Mouse (Mus musculus): ENCODE data around the gene Nps.
"Not testable (repeated sequence)": the region's sequence is repeated elsewhere in the genome, so short reads cannot be mapped to it uniquely, and the experiment has no call there.

Nps gene

GRCm38 (mm10) chr7:135258053-135258753 lies at the start of gene Nps:
Gene Nps, plus strand, starts transcription at chr7:135258703.
- H3K27me3 ChIP-seq (ENCODE audit: insufficient read depth, low read length); H3K9me3 ChIP-seq (ENCODE audit: low read length); H3K4me1 ChIP-seq (replicated peaks; ENCODE audit: low read depth, low read length); H3K4me3 ChIP-seq (replicated peaks; ENCODE audit: low read length); H3K36me3 ChIP-seq (ENCODE audit: insufficient read depth, low read length): not testable (repeated sequence)

- Histone ChIP-seq H3K4me3 (replicated peaks; ENCODE audit: low read length) (no peak overlapping the region), H3K36me3 (ENCODE audit: insufficient read depth, low read length) (no peaks in the 10 kb centered on the region), H3K27me3 (ENCODE audit: insufficient read depth, low read length) (peaks cover 8% of the 10 kb centered on the region; the same call in 1 of the 2 replicates), H3K4me1 (replicated peaks; ENCODE audit: low read depth, low read length) (no peaks in the 10 kb centered on the region), H3K9me3 (ENCODE audit: low read length) (no peaks in the 10 kb centered on the region)
- TF ChIP-seq POU5F1 (IDR thresholded peaks at IDR 0.05; ENCODE audit: borderline replicate concordance, low read length): no peak
- TF ChIP-seq NANOG (IDR thresholded peaks at IDR 0.05; ENCODE audit: borderline replicate concordance, low read length): no peak
- TF ChIP-seq CTCF (conservative IDR thresholded peaks at IDR 0.05; ENCODE audit: low read length): no peak
Measured at GRCm38 (mm10) chr7:135208947-135209567, 49.4 kb upstream of the Nps start.

GRCm38 (mm10) chr7:135210296-135210695 lies 48.2 kb upstream of the Nps start:
- Histone ChIP-seq H3K9me3 (ENCODE audit: low read length) (no peaks in the 10 kb centered on the region), H3K27me3 (ENCODE audit: insufficient read depth, low read length) (peaks cover 8% of the 10 kb centered on the region; the same call in 1 of the 2 replicates), H3K4me3 (replicated peaks; ENCODE audit: low read length) (no peak overlapping the region), H3K4me1 (replicated peaks; ENCODE audit: low read depth, low read length) (no peaks in the 10 kb centered on the region), H3K36me3 (ENCODE audit: insufficient read depth, low read length) (no peaks in the 10 kb centered on the region)
- TF ChIP-seq NANOG (IDR thresholded peaks at IDR 0.05; ENCODE audit: borderline replicate concordance, low read length) (no peak), POU5F1 (IDR thresholded peaks at IDR 0.05; ENCODE audit: borderline replicate concordance, low read length) (no peak), CTCF (conservative IDR thresholded peaks at IDR 0.05; ENCODE audit: low read length) (no peak)

GRCm38 (mm10) chr7:135210831-135211230 lies 47.7 kb upstream of the Nps start:
- Histone ChIP-seq H3K36me3 (ENCODE audit: insufficient read depth, low read length) (no peaks in the 10 kb centered on the region), H3K4me1 (replicated peaks; ENCODE audit: low read depth, low read length) (no peaks in the 10 kb centered on the region), H3K4me3 (replicated peaks; ENCODE audit: low read length) (no peak overlapping the region), H3K9me3 (ENCODE audit: low read length) (no peaks in the 10 kb centered on the region), H3K27me3 (ENCODE audit: insufficient read depth, low read length) (peaks cover 8% of the 10 kb centered on the region; the same call in 1 of the 2 replicates)
- TF ChIP-seq POU5F1 (IDR thresholded peaks at IDR 0.05; ENCODE audit: borderline replicate concordance, low read length) (no peak), CTCF (conservative IDR thresholded peaks at IDR 0.05; ENCODE audit: low read length) (no peak), NANOG (IDR thresholded peaks at IDR 0.05; ENCODE audit: borderline replicate concordance, low read length) (no peak)

- no peaks in the 10 kb centered on the region for H3K36me3 ChIP-seq (ENCODE audit: insufficient read depth, low read length)
- H3K4me3 ChIP-seq (replicated peaks; ENCODE audit: low read length): no peak overlapping the region
- TF ChIP-seq POU5F1 (IDR thresholded peaks at IDR 0.05; ENCODE audit: borderline replicate concordance, low read length) (no peak), NANOG (IDR thresholded peaks at IDR 0.05; ENCODE audit: borderline replicate concordance, low read length) (no peak), CTCF (conservative IDR thresholded peaks at IDR 0.05; ENCODE audit: low read length) (no peak)
- H3K9me3 ChIP-seq (ENCODE audit: low read length): no peaks in the 10 kb centered on the region
- peaks cover 8% of the 10 kb centered on the region; the same call in 1 of the 2 replicates for H3K27me3 ChIP-seq (ENCODE audit: insufficient read depth, low read length)
- no peaks in the 10 kb centered on the region for H3K4me1 ChIP-seq (replicated peaks; ENCODE audit: low read depth, low read length)
Measured at GRCm38 (mm10) chr7:135212505-135212904, 46.0 kb upstream of the Nps start.

- Histone ChIP-seq H3K9me3 (ENCODE audit: low read length) (no peaks in the 10 kb centered on the region), H3K27me3 (ENCODE audit: insufficient read depth, low read length) (no peaks in the 10 kb centered on the region), H3K4me3 (replicated peaks; ENCODE audit: low read length) (no peak overlapping the region), H3K4me1 (replicated peaks; ENCODE audit: low read depth, low read length) (no peaks in the 10 kb centered on the region), H3K36me3 (ENCODE audit: insufficient read depth, low read length) (no peaks in the 10 kb centered on the region)
- TF ChIP-seq CTCF (conservative IDR thresholded peaks at IDR 0.05; ENCODE audit: low read length) (no peak), POU5F1 (IDR thresholded peaks at IDR 0.05; ENCODE audit: borderline replicate concordance, low read length) (no peak), NANOG (IDR thresholded peaks at IDR 0.05; ENCODE audit: borderline replicate concordance, low read length) (no peak)
Measured at GRCm38 (mm10) chr7:135221475-135221874, 37.0 kb upstream of the Nps start.

- TF ChIP-seq CTCF (conservative IDR thresholded peaks at IDR 0.05; ENCODE audit: low read length): no peak
- TF ChIP-seq POU5F1 (IDR thresholded peaks at IDR 0.05; ENCODE audit: borderline replicate concordance, low read length): no peak
- no peak for TF ChIP-seq NANOG (IDR thresholded peaks at IDR 0.05; ENCODE audit: borderline replicate concordance, low read length)
- Histone ChIP-seq H3K36me3 (ENCODE audit: insufficient read depth, low read length) (no peaks in the 10 kb centered on the region), H3K4me1 (replicated peaks; ENCODE audit: low read depth, low read length) (no peaks in the 10 kb centered on the region), H3K9me3 (ENCODE audit: low read length) (no peaks in the 10 kb centered on the region), H3K4me3 (replicated peaks; ENCODE audit: low read length) (no peak overlapping the region), H3K27me3 (ENCODE audit: insufficient read depth, low read length) (no peaks in the 10 kb centered on the region)
Measured at GRCm38 (mm10) chr7:135226021-135226420, 32.5 kb upstream of the Nps start.

GRCm38 (mm10) chr7:135237152-135237551 lies 21.4 kb upstream of the Nps start:
- TF ChIP-seq NANOG (IDR thresholded peaks at IDR 0.05; ENCODE audit: borderline replicate concordance, low read length) (no peak), CTCF (conservative IDR thresholded peaks at IDR 0.05; ENCODE audit: low read length) (no peak), POU5F1 (IDR thresholded peaks at IDR 0.05; ENCODE audit: borderline replicate concordance, low read length) (no peak)
- Histone ChIP-seq H3K9me3 (ENCODE audit: low read length) (0 out of 2 replicates have a peak, but pooled peaks cover 5% of the 10 kb centered on the region), H3K4me1 (replicated peaks; ENCODE audit: low read depth, low read length) (no peaks in the 10 kb centered on the region), H3K27me3 (ENCODE audit: insufficient read depth, low read length) (no peaks in the 10 kb centered on the region), H3K4me3 (replicated peaks; ENCODE audit: low read length) (no peak overlapping the region), H3K36me3 (ENCODE audit: insufficient read depth, low read length) (no peaks in the 10 kb centered on the region)

Data from E14TG2a.4 (cell line).